Mouse (Mus musculus) neutrophil, adult 59 days (primary cell): Measurements from ENCODE around the gene Slc34a1. TPM values are rescaled to one million over a fixed set of nuclear protein-coding genes. Genes with fewer than 3 reads are reported as not detected.

ENCODE experiments used
- total RNA-seq, 2 experiments: library from RNA; stranded (reverse); gene quantifications; 1 replicate in 1 of 2; 2 replicates in 1 of 2; pipeline ENCODE4 v1.2.4; 2023

Slc34a1 gene
- not detected for total RNA-seq

DNA sequence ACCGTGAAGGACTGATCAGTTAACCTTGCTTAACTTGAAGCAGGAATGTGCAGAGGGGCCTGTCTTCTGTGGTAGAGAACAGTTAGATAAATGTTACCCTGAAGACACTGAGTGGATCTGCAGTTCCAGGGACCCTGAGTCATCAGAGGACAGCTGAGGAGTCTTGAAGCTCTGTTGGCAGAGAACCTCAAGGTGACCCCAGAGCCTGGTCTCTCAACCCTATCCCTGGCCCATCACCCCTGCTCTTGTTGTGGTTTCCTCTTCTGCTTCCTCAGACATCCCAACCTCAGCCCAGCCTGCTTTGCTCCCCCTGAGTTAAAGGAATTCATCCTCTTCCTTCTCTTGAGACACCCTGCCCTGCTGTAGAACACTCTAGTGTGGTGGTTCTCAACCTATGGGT is at the start of gene Slc34a1:
TSS of gene Slc34a1 (plus strand) at position 100 of the 400 bp plus-strand sequence.

DNA sequence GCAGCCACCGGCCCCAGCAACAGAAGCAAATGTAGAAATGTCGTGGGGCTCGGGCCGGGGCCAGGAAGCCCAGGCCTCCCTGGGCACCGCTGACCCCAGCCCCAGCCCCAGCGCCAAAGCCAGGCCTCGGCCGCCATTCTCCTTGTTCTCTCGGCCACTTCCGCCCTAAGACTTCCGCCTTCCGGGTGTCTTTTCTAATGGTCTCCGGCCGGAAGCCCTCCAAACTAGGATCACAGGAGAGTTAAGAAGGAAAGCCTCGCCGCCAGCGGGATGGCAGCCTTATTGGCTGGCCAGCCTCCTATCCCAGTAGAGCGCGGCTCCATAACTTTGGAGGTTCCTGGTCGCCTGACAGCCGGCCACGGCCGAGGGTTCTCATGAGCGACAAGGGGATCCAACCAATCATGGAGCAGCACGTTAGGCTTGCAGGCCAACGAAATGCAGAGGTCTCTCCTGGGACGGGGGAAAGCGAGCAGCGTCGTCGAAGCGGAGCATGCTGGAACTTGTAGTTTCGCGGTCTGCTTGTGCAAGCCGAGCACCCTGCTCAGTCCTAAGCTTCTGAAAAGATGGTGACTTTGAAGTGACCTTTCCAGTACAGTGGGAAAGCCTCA is 35.4 kb upstream of the Slc34a1 start, which contains the start of gene Lman2:
TSS of gene Lman2 (minus strand) at position 331 of the 608 bp plus-strand sequence.

DNA sequence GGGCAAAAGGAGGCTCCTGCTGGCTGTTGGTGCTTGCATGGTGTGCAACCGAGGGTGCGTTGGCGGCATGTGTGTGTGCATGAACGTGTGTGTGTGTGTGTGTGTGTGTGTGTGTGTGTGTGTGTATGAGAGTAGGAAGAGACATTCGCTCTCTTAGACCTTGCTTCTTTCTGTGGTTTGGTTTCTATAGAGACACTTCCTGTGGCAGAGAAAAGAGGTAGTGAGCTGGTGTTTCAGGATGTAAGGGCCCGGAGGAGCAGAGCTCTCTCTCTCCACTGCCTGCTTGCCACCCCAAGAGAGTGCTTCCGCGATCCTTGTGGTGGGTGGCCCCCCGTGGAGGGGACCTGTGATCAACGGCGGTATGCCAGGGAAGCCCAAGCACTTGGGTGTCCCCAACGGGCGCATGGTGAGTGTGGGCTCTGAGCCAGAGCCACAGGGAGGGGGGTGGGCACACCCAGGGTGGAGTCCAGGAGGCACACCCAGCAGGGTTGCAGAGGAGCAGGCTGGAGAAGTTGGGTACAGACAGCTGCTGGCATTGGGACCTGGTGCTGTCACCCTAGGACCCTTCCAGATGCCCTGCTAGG is 28.4 kb upstream of the Slc34a1 start, which contains the start of gene Rgs14:
TSS of gene Rgs14 (plus strand) at position 202 of the 584 bp plus-strand sequence.

DNA sequence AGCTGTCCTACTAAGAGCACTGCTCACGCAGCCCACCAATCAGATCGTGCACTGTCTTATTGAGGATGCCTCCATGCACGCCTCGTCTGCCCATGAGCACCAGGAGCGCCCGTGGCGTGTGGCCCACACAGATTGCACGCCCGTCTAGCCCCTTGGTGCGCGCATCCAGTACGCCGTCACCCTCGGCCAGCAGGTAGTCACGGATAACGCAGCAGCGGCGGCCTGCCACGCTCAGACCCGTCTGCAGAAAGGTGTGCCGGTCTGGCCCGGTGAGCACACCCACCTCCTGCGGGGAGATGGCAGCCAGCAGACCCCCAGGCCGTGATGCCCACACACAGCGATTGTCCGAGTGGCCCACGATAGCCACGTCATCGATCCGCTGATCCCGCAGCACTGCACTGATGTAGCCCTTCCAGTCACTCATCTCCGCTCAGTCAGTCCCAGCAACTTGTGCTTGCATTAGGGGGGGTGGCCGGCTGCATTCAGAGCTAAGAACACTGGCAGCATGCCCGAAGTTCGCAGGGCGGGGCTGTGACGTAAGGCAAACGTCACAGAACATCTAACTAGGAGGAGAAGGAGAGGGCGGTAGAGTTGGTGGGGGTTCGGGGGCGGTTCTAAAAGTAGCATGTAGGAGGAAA is 16.9 kb downstream of the Slc34a1 start, which contains the start of gene Pfn3:
TSS of gene Pfn3 (minus strand) at position 490 of the 638 bp plus-strand sequence.

DNA sequence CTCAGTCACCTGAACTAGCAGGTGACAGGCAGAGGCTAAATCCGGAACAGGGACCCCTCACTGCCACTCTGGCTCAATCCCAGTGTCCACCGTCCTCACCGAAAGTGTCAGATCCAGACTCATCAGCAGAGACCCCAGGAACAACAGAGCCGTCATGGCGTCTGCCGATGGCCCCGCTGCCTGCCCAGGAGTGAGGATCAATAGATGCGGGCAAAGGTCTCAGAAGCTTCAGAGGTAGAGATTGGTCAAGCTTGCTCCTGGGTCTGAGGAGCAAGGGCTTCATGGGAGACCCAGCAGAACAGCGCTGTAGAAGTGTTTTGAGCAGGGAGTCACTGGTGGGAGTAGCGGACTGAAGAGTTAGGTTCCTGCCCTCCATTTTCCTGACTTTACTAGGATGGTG is 28.6 kb downstream of the Slc34a1 start, which contains the start of gene F12:
TSS of gene F12 (minus strand) at position 181 of the 400 bp plus-strand sequence.

DNA sequence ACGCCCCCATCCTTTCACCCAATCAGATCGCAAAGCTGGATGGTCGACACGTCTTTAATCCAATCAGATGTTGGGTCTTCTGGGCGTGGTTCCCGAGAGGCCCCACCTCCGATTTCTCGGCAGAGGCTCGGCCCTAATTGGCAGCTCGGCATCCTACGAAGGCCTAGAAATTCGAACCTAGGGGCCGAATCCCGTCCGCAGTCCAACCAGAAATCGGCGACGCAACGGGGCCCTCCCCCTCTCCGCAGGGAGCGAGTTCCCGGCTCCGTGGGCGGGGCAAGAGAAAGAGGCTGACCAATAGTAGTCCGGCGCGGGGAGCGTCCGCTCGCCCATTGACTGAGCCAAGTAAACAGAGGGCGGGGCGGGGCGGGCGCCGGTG is 46.9 kb downstream of the Slc34a1 start, which contains the start of gene Grk6:
TSS of gene Grk6 (plus strand) at position 136 of the 379 bp plus-strand sequence.

DNA sequence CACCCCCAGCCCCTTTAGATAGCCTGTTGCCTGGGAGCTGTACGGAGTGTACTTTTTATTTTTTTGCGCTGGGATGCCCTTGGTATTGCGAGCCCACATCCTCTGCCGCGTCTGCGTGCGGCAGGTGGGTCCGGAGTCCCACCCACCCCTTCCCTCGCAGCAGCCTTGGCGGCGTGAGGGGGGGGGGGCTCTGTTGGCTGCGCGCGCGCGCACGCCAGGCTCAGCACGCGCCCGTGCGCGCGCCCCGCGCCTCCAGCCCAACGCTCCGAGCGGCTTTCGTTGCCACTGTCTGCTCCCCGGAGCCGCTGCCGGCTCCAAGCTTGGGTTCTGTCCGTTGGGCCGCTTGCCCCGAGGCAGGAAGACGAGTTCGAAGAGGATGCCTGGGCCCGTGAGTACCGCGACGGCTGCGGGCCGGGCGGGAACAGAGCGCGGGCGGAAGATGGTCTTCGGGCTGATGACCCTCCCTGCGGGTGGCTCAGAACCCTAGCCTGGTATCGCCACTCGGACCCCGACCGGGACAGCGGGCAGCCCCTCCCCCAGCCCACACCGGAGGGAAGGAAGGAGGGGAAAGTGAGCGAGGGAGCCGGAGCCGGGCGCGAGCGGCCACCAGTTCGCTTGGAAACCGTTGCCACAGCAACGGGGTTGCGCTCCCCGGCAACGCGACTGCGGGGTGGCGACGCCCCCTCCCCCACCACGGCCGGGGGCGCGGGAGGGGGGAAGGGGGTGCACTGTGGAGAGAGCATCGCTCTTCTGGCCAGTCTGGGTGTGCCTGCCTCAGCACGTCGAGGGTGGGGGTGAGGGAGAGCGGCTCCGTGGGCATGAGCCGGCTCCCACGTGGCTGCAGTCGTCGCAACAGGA is 66.3 kb downstream of the Slc34a1 start, which contains the start of gene Prr7:
TSS of gene Prr7 (plus strand) at position 241 of the 858 bp plus-strand sequence.

Other genes starting within 250 kb of the Slc34a1 start
- gene Fgfr4, start 245.5 kb upstream of the Slc34a1 start, total RNA-seq, result not detected
- gene Nsd1, start 188.4 kb upstream of the Slc34a1 start, total RNA-seq, result 100 to 1,000 TPM in 1 of 2 experiments, 10 to 100 TPM in 1; 99.7 to 103 TPM
- gene Prelid1, start 77.7 kb upstream of the Slc34a1 start, total RNA-seq, result 100 to 1,000 TPM; 196 to 208 TPM
- 10 to 100 TPM; 73.9 to 75.8 TPM for gene Rab24, start 76.2 kb upstream of the Slc34a1 start, total RNA-seq
- 10 to 100 TPM; 15.2 to 16.0 TPM for gene Mxd3, start 68.4 kb upstream of the Slc34a1 start, total RNA-seq
- gene Lman2, start 35.4 kb upstream of the Slc34a1 start, total RNA-seq, result 10 to 100 TPM; 77.1 to 89.8 TPM
- 100 to 1,000 TPM; 106 to 113 TPM for gene Rgs14, start 28.5 kb upstream of the Slc34a1 start, total RNA-seq
- gene Pfn3, start 17.0 kb downstream of the Slc34a1 start, total RNA-seq, result not detected
- 1 to 10 TPM; 2.2 TPM for gene F12, start 28.6 kb downstream of the Slc34a1 start, total RNA-seq
- gene Grk6, start 46.9 kb downstream of the Slc34a1 start, total RNA-seq, result 100 to 1,000 TPM; 211 to 221 TPM
- gene Prr7, start 66.1 kb downstream of the Slc34a1 start, total RNA-seq, result 10 to 100 TPM in 1 of 2 experiments, 1 to 10 TPM in 1; 8.3 to 10.5 TPM
- gene Dbn1, start 89.9 kb downstream of the Slc34a1 start, total RNA-seq, result under 1 TPM; 0.20 to 0.47 TPM
- gene Pdlim7, start 115.5 kb downstream of the Slc34a1 start, total RNA-seq, result 100 to 1,000 TPM; 107 to 126 TPM
- 100 to 1,000 TPM; 326 to 337 TPM for gene Dok3, start 131.1 kb downstream of the Slc34a1 start, total RNA-seq
- gene Ddx41, start 138.5 kb downstream of the Slc34a1 start, total RNA-seq, result 10 to 100 TPM; 36.1 to 39.6 TPM
- gene Fam193b, start 172.9 kb downstream of the Slc34a1 start, total RNA-seq, result 10 to 100 TPM; 84.2 to 84.9 TPM
- gene Tmed9, start 175.5 kb downstream of the Slc34a1 start, total RNA-seq, result 10 to 100 TPM; 61.5 to 73.1 TPM
- gene B4galt7, start 201.7 kb downstream of the Slc34a1 start, total RNA-seq, result 10 to 100 TPM in 1 of 2 experiments, 1 to 10 TPM in 1; 10.0 to 10.5 TPM
- 10 to 100 TPM; 11.4 to 12.8 TPM for gene Caml, start 224.8 kb downstream of the Slc34a1 start, total RNA-seq
- gene Ddx46, start 236.8 kb downstream of the Slc34a1 start, total RNA-seq, result 10 to 100 TPM; 34.6 to 38.5 TPM